Mouse (Mus musculus) yolk sac, embryonic 10.5 days (tissue): ENCODE results near the gene H2-M10.2.

Experiments
- DNase-seq: peaks from one replicate; pipeline ENCODE4 v3.0.0-alpha.2; 2017; ENCODE audit warnings: low spot score

H2-M10.2 gene

GRCm38 (mm10) chr17:36286390-36286789 is at the start of gene H2-M10.2:
H2-M10.2 (minus strand) TSS chr17:36286490.
- no peak for DNase-seq

GRCm38 (mm10) chr17:36326055-36326454 is 39.8 kb upstream of the H2-M10.2 start, which contains the start of gene H2-M10.1:
H2-M10.1 (minus strand) TSS chr17:36326155.
- no peak for DNase-seq

GRCm38 (mm10) chr17:36315689-36316253 is 29.5 kb upstream of the H2-M10.2 start:
- DNase-seq: no peak

GRCm38 (mm10) chr17:36315041-36315688 is 28.9 kb upstream of the H2-M10.2 start:
- DNase-seq: peak; percentile 13

GRCm38 (mm10) chr17:36314511-36314910 is 28.2 kb upstream of the H2-M10.2 start:
- DNase-seq: peak; percentile 6

- DNase-seq: no peak
Measured at GRCm38 (mm10) chr17:36309293-36309692, 23.0 kb upstream of the H2-M10.2 start.

- DNase-seq: peak; percentile 44
Measured at GRCm38 (mm10) chr17:36308855-36309254, 22.6 kb upstream of the H2-M10.2 start.

GRCm38 (mm10) chr17:36281521-36282245 is 4.6 kb downstream of the H2-M10.2 start:
- DNase-seq: no peak

GRCm38 (mm10) chr17:36274776-36275175 is 11.5 kb downstream of the H2-M10.2 start:
- no peak for DNase-seq

GRCm38 (mm10) chr17:36273796-36274195 is 12.5 kb downstream of the H2-M10.2 start:
- DNase-seq: no peak

GRCm38 (mm10) chr17:36272643-36273366 is 13.5 kb downstream of the H2-M10.2 start:
- no peak for DNase-seq

- DNase-seq: peak; percentile 91
Measured at GRCm38 (mm10) chr17:36271586-36272256, 14.6 kb downstream of the H2-M10.2 start, which contains the start of gene Trim39. Trim39 (minus strand) TSS chr17:36272247.

- peak; percentile 91 for DNase-seq
Measured at GRCm38 (mm10) chr17:36270956-36271585, 15.2 kb downstream of the H2-M10.2 start.

- DNase-seq: no peak
Measured at GRCm38 (mm10) chr17:36265834-36266233, 20.5 kb downstream of the H2-M10.2 start.

GRCm38 (mm10) chr17:36264273-36264925 is 21.9 kb downstream of the H2-M10.2 start:
- no peak for DNase-seq

GRCm38 (mm10) chr17:36261511-36262166 is 24.7 kb downstream of the H2-M10.2 start:
- no peak for DNase-seq

- no peak for DNase-seq
Measured at GRCm38 (mm10) chr17:36257969-36258368, 28.3 kb downstream of the H2-M10.2 start, which contains the start of gene Rpp21. Rpp21 (minus strand) TSS chr17:36258069.

- peak; percentile 83 for DNase-seq
Measured at GRCm38 (mm10) chr17:36257241-36257947, 28.9 kb downstream of the H2-M10.2 start.

- peak; percentile 59 for DNase-seq
Measured at GRCm38 (mm10) chr17:36253087-36253600, 33.1 kb downstream of the H2-M10.2 start.
